Mouse (Mus musculus) lung, adult 2 months (tissue): Measurements from ENCODE around the gene Il1b.

Experiments used
- CTCF ChIP-seq: fragments of 200-500 bp; IDR thresholded peaks from 2 replicates; pipeline ENCODE4 v1.5.1; 2011; ENCODE audit warnings: mild to moderate bottlenecking, low read length, control low read depth; ENCODE audit not compliant: insufficient read depth
- POLR2A ChIP-seq: fragments of 200-500 bp; IDR thresholded peaks from 2 replicates; pipeline ENCODE4 v1.6.1; 2011; ENCODE audit warnings: low read depth, mild to moderate bottlenecking, control low read depth, low read length, borderline replicate concordance; ENCODE audit errors: extremely low read depth

DNA sequence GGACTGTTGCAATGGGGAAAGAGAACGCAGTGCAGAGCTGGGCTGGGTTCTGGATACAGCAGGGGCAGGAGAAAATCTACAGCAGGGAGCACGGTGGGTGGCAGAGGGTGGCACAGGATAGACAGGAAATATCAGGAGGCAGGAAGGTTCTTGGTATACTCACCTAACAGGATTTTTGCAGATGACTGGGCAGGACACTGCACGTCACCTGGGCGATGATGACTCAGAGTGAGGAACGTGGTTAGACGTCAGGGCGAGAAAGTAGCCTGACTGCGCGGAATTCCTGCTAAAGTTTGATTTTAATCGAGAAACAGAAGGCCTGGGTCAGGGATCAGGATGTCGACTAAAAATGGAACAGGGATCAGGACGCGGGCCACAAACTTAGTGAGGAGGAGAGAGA, 36.7 kb upstream of the Il1b start:
- TF ChIP-seq POLR2A (no peak), CTCF (no peak)
